Mouse (Mus musculus) neural tube, embryonic 14.5 days (tissue): ENCODE measurements around the gene Uri1. TPM values are rescaled to one million over a fixed set of nuclear protein-coding genes. Genes with fewer than 3 reads are reported as not detected.

Source experiments
- ATAC-seq: fragments of 200-750 bp; cut with Nextera tagmentation; 2 replicates; pipeline ENCODE4 v1.8.0; 2017; ENCODE audit warnings: low read depth, mild to moderate bottlenecking, moderate TSS enrichment, moderate library complexity
- H3K27ac ChIP-seq: fragments of 300-500 bp; sonication (generic); 2 replicates; pipeline ENCODE4 v1.5.1; 2014; ENCODE audit warnings: low read depth, mild to moderate bottlenecking, control low read depth, low read length, moderate library complexity, mixed read lengths
- H3K27me3 ChIP-seq: fragments of 300-500 bp; sonication (generic); 2 replicates; pipeline ENCODE4 v1.6.1; 2014; ENCODE audit warnings: low read length; ENCODE audit not compliant: control insufficient read depth, insufficient read depth
- H3K36me3 ChIP-seq: fragments of 300-500 bp; sonication (generic); 2 replicates; pipeline ENCODE4 v1.6.1; 2014; ENCODE audit warnings: low read length, mixed read lengths; ENCODE audit not compliant: control insufficient read depth, insufficient read depth
- H3K4me1 ChIP-seq: fragments of 300-500 bp; sonication (generic); 2 replicates; pipeline ENCODE4 v1.6.1; 2014; ENCODE audit warnings: low read length; ENCODE audit not compliant: control insufficient read depth, insufficient read depth
- H3K4me2 ChIP-seq: fragments of 300-500 bp; sonication (generic); 2 replicates; pipeline ENCODE4 v1.6.1; 2014; ENCODE audit warnings: mild to moderate bottlenecking, low read depth, low read length, control low read depth
- H3K4me3 ChIP-seq: fragments of 300-500 bp; sonication (generic); 2 replicates; pipeline ENCODE4 v1.5.1; 2014; ENCODE audit warnings: low read depth, low read length, control low read depth, mixed read lengths
- H3K9ac ChIP-seq: fragments of 300-500 bp; sonication (generic); replicated peaks from 2 replicates; pipeline ENCODE4 v1.6.1; 2014; ENCODE audit warnings: low read depth, mild to moderate bottlenecking, control low read depth, low read length, mixed read lengths
- H3K9me3 ChIP-seq: fragments of 300-500 bp; sonication (generic); 2 replicates; pipeline ENCODE4 v1.6.1; 2016; ENCODE audit warnings: low read length; ENCODE audit not compliant: control insufficient read depth
- WGBS: fragments of 180-500 bp; shearing (Covaris S2); extraction: QIAGEN DNeasy Blood & Tissue Kit; methylation state at CpG from one replicate; pipeline ENCODE4 v1.1.7; 2014; 5-methylcytosine and 5-hydroxymethylcytosine counted together
- polyA plus RNA-seq: library from polyadenylated mRNA; unstranded; fragments of >200 nt; fragmentation: Nextera tagmentation; extraction: Ambion mirVana; gene quantifications from 2 replicates; pipeline ENCODE4 v1.2.1, GENCODE M21; 2014

Gene Uri1
- polyA plus RNA-seq, 1 experiment from 2014 or later, result 36.0 TPM

GRCm38 (mm10) chr7:37961247-37961646 lies 62.1 kb downstream of the Uri1 start:
- no peak overlapping the region for H3K27ac ChIP-seq
- H3K4me1 ChIP-seq, result no peaks in the 10 kb centered on the region
- no peak overlapping the region for H3K4me2 ChIP-seq
- 95% methylated on average over 11 of the region's 11 CpGs for WGBS
- no peak overlapping the region for H3K4me3 ChIP-seq
- no peak overlapping the region for H3K9ac ChIP-seq
- no peaks in the 10 kb centered on the region for H3K27me3 ChIP-seq
- no peak for ATAC-seq
- H3K9me3 ChIP-seq, result no peaks in the 10 kb centered on the region
- H3K36me3 ChIP-seq, result peaks cover 13% of the 10 kb centered on the region; the same call in 1 of the 2 replicates

- H3K4me3 ChIP-seq, result no peak overlapping the region
- H3K4me2 ChIP-seq, result no peak overlapping the region
- 88% methylated on average over 9 of the region's 9 CpGs for WGBS
- H3K9ac ChIP-seq, result no peak overlapping the region
- H3K4me1 ChIP-seq, result no peaks in the 10 kb centered on the region
- H3K27ac ChIP-seq, result no peak overlapping the region
- no peaks in the 10 kb centered on the region for H3K36me3 ChIP-seq
- no peaks in the 10 kb centered on the region for H3K27me3 ChIP-seq
- no peak for ATAC-seq
- H3K9me3 ChIP-seq, result no peaks in the 10 kb centered on the region
Measured at GRCm38 (mm10) chr7:37951841-37952240, 71.5 kb downstream of the Uri1 start.

DNA sequence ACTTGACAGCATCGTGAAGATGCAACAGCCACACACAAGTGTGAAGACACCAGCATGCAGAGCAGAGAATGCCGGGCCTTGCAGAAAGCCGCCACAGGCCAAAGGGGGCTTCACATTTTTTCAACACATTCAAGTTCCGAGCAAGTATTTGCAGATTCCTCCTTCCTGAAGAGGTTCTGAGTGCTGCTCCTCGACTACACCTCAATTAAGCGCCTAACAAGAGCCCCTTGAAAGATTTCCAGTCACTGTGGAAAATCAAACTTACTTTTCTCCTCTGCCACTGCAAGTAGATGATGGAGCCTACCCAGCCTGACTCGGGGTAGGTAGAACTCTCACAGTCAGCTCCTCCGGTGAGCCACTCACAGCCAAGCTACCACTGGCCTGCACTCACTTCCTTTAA lies 86.9 kb downstream of the Uri1 start:
- no peaks in the 10 kb centered on the region for H3K36me3 ChIP-seq
- peaks cover 11% of the 10 kb centered on the region for H3K4me1 ChIP-seq
- ATAC-seq, result no peak
- no peak overlapping the region for H3K4me3 ChIP-seq
- H3K9ac ChIP-seq, result no peak overlapping the region
- H3K27me3 ChIP-seq, result no peaks in the 10 kb centered on the region
- H3K9me3 ChIP-seq, result no peaks in the 10 kb centered on the region
- H3K4me2 ChIP-seq, result no peak overlapping the region
- H3K27ac ChIP-seq, result no peak overlapping the region
- WGBS, result 92% methylated on average over 8 of the region's 8 CpGs

DNA sequence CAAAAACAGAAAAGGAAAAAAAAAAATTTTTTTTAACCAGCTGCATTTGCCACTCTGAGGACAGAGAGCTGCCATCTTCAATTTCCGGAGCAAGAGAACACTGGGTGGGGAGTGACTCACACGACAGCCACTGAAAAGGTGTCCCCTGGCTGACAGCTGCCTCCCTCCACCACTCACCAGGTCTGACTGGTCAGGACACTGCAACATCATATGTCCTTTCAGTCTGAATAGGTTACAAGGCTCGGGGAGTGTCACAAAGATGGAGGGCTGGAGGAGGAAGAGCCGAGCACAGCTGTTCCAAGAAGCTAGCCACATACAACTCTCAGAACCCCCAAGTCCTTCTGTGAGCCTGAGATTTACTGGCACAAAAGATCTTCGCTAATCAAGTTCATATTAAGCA lies 87.6 kb downstream of the Uri1 start:
- Histone ChIP-seq H3K4me3 (no peak overlapping the region), H3K27me3 (no peaks in the 10 kb centered on the region), H3K36me3 (no peaks in the 10 kb centered on the region), H3K4me1 (peaks cover 11% of the 10 kb centered on the region), H3K27ac (no peak overlapping the region), H3K9me3 (no peaks in the 10 kb centered on the region), H3K9ac (no peak overlapping the region), H3K4me2 (no peak overlapping the region)
- ATAC-seq, result no peak
- WGBS, result 66% methylated on average over 5 of the region's 5 CpGs

DNA sequence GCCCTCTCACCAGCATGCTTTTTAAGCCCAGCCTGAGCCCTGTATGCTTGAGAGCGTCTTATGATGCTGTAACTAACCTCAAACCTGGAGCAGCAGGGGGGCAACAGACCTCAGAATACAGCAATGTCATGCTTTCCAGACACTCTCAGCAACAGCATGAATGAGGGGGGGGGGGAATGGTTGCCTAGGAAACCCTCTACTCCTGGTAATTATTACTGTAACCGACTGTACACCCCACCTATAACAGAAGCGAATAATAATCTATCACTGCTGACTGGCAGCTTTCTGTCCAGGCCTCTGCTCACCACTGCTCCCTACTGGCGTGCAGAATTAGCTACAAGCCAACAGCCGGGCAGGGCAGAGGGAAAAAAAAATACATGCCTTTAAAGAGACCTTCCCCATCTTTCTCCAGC lies 88.6 kb downstream of the Uri1 start:
- Histone ChIP-seq H3K4me2 (no peak overlapping the region), H3K4me1 (peaks cover 11% of the 10 kb centered on the region), H3K9ac (no peak overlapping the region), H3K27ac (no peak overlapping the region), H3K9me3 (no peaks in the 10 kb centered on the region), H3K27me3 (no peaks in the 10 kb centered on the region), H3K4me3 (no peak overlapping the region), H3K36me3 (no peaks in the 10 kb centered on the region)
- ATAC-seq, result peak; percentile 71
- WGBS, result 12% methylated on average over 5 of the region's 5 CpGs

GRCm38 (mm10) chr7:37933754-37934308 lies 89.5 kb downstream of the Uri1 start:
- WGBS, result 18% methylated on average over 9 of the region's 9 CpGs
- Histone ChIP-seq H3K4me1 (peaks cover 11% of the 10 kb centered on the region), H3K36me3 (no peaks in the 10 kb centered on the region), H3K27me3 (no peaks in the 10 kb centered on the region), H3K9ac (no peak overlapping the region), H3K4me2 (no peak overlapping the region; the same call in 1 of the 2 replicates), H3K27ac (peak overlapping the region; percentile 48), H3K4me3 (no peak overlapping the region), H3K9me3 (no peaks in the 10 kb centered on the region)
- peak; percentile 44; the same call in 1 of the 2 replicates for ATAC-seq

DNA sequence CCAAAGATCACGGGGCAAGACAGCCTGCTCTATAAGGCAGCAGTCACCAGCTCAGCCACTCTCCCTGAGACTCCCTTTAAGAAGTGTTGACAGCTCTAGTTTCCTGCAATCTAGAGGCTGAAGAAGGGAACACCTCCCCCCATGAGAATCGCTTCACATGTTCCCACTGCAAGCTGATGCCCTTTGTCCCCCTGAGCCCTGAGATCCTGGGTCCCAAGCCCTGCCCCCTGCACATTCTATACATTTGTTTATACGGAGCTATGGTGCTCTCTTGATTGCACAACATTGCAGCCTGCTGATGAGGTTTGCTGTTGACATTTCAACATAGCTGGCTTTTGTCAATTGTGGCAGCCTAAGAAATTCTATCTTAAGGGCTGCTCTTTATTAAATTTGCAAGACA lies 91.7 kb downstream of the Uri1 start:
- 29% methylated on average over 3 of the region's 3 CpGs for WGBS
- no peak overlapping the region for H3K27ac ChIP-seq

GRCm38 (mm10) chr7:37929738-37930137 lies 93.6 kb downstream of the Uri1 start:
- 44% methylated on average over 5 of the region's 5 CpGs for WGBS

More for the DNA sequence above, 91.7 kb downstream of the Uri1 start:
- no peak overlapping the region for H3K4me2 ChIP-seq
- no peaks in the 10 kb centered on the region for H3K9me3 ChIP-seq
- no peak for ATAC-seq
- no peak overlapping the region for H3K4me3 ChIP-seq
- no peaks in the 10 kb centered on the region for H3K27me3 ChIP-seq
- peaks cover 11% of the 10 kb centered on the region for H3K4me1 ChIP-seq
- no peaks in the 10 kb centered on the region for H3K36me3 ChIP-seq
- H3K9ac ChIP-seq, result no peak overlapping the region

DNA sequence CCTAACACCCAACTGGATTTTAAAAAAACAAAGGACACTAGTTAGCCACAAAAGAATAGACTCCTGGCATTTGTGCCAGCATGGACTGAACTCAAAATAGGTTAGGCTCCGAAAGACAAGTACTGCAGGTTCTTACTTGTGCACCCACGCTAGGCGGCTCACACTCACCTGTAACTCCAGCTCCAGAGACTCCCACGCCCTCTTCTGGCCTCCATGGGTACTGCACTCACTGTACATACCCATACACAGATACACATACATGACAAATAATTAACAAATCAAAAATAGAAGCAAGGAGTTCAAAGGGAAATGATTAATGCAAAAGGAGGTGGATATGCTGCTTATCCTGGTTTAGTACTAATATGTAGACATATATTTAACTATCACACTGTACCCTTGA lies 100.4 kb downstream of the Uri1 start:
- Histone ChIP-seq H3K36me3 (no peaks in the 10 kb centered on the region), H3K4me2 (no peak overlapping the region), H3K4me3 (no peak overlapping the region), H3K9ac (no peak overlapping the region), H3K9me3 (no peaks in the 10 kb centered on the region), H3K4me1 (0 out of 2 replicates have a peak, but pooled peaks cover 5% of the 10 kb centered on the region), H3K27ac (no peak overlapping the region), H3K27me3 (no peaks in the 10 kb centered on the region)
- ATAC-seq, result no peak
- WGBS, result 77% methylated on average over 4 of the region's 4 CpGs

More at GRCm38 (mm10) chr7:37929738-37930137, 93.6 kb downstream of the Uri1 start:
- Histone ChIP-seq H3K9ac (no peak overlapping the region), H3K4me2 (no peak overlapping the region), H3K9me3 (no peaks in the 10 kb centered on the region), H3K4me3 (no peak overlapping the region), H3K36me3 (no peaks in the 10 kb centered on the region), H3K27ac (no peak overlapping the region), H3K4me1 (peaks cover 10% of the 10 kb centered on the region), H3K27me3 (no peaks in the 10 kb centered on the region)
- ATAC-seq, result no peak
